Mouse (Mus musculus) forebrain, embryonic 11.5 days (tissue): ENCODE data around the gene 4933407L21Rik. TPM values are rescaled to one million over a fixed set of nuclear protein-coding genes. Genes with fewer than 3 reads are reported as not detected.

Source experiments
- ATAC-seq: fragments of 200-750 bp; cut with Nextera tagmentation; replicated peaks from 2 replicates; pipeline ENCODE4 v1.8.0; 2017; ENCODE audit warnings: moderate TSS enrichment; ENCODE audit not compliant: low FRiP score
- DNase-seq: peaks from one replicate; pipeline ENCODE4 v3.0.0-alpha.2; 2017; ENCODE audit warnings: low spot score
- H3K27ac ChIP-seq: fragments of 300-500 bp; sonication (generic); 2 replicates; pipeline ENCODE4 v1.5.1; 2014; ENCODE audit warnings: low read depth, low read length
- H3K27me3 ChIP-seq: fragments of 300-500 bp; sonication (generic); 2 replicates; pipeline ENCODE4 v1.6.1; 2014; ENCODE audit warnings: mild to moderate bottlenecking, low read length, mixed read lengths; ENCODE audit not compliant: control insufficient read depth, insufficient read depth
- H3K36me3 ChIP-seq: fragments of 300-500 bp; sonication (generic); 2 replicates; pipeline ENCODE4 v1.6.1; 2014; ENCODE audit warnings: mild to moderate bottlenecking, low read length, moderate library complexity, mixed read lengths; ENCODE audit not compliant: control insufficient read depth, insufficient read depth
- H3K4me1 ChIP-seq: fragments of 300-500 bp; sonication (generic); replicated peaks from 2 replicates; pipeline ENCODE4 v1.6.1; 2014; ENCODE audit warnings: low read length, mixed read lengths; ENCODE audit not compliant: control insufficient read depth, insufficient read depth
- H3K4me2 ChIP-seq: fragments of 300-500 bp; sonication (generic); 2 replicates; pipeline ENCODE4 v1.6.1; 2014; ENCODE audit warnings: low read depth, mild to moderate bottlenecking, low read length, moderate library complexity, mixed read lengths; ENCODE audit not compliant: severe bottlenecking
- H3K4me3 ChIP-seq: fragments of 300-500 bp; sonication (generic); 2 replicates; pipeline ENCODE4 v1.5.1; 2014; ENCODE audit warnings: low read depth, low read length
- H3K9ac ChIP-seq: fragments of 300-500 bp; sonication (generic); 2 replicates; pipeline ENCODE4 v1.6.1; 2014; ENCODE audit warnings: low read length
- H3K9me3 ChIP-seq: fragments of 300-500 bp; sonication (generic); 2 replicates; pipeline ENCODE4 v1.6.1; 2016; ENCODE audit warnings: low read length, mixed read lengths; ENCODE audit not compliant: control insufficient read depth
- WGBS: fragments of 180-500 bp; shearing (Covaris S2); extraction: QIAGEN DNeasy Blood & Tissue Kit; methylation state at CpG from one replicate; pipeline ENCODE4 v1.1.7; 2014; 5-methylcytosine and 5-hydroxymethylcytosine counted together
- polyA plus RNA-seq: library from polyadenylated mRNA; unstranded; fragments of >200 nt; fragmentation: Nextera tagmentation; extraction: Ambion mirVana; gene quantifications from 2 replicates; pipeline ENCODE4 v1.2.1, GENCODE M21; 2014

Gene 4933407L21Rik
- polyA plus RNA-seq, 1 experiment from 2014 or later = 1.1 TPM

DNA sequence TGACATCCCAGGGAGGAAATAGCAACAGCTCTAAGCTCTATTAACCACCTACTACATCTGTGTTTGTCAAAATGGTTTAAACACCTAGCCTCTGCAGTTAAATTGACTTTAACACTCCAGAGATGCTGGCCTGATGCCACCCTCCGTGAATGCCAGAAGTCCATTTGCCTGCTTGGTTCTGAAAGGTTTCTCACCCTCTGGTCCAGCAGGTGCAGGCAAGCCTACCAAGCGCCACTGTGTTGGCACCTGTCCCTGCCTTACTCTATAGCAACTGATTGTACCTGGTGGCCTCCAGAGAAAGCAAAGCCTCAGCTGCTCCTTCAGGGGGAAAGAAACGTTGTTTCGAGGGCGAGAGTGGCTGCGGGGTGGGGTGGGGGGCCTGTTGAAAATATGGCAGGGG, 8.0 kb downstream of the 4933407L21Rik start:
- H3K9me3 ChIP-seq = no peaks in the 10 kb centered on the region
- whole genome bisulfite sequencing = 84% methylated on average over 6 of the region's 6 CpGs
- DNase-seq (no peak), ATAC-seq (no peak)
- no peak overlapping the region for H3K9ac ChIP-seq
- H3K27me3 ChIP-seq = no peaks in the 10 kb centered on the region
- H3K4me3 ChIP-seq = no peak overlapping the region
- H3K36me3 ChIP-seq = no peaks in the 10 kb centered on the region
- peaks cover 17% of the 10 kb centered on the region for H3K4me1 ChIP-seq
- H3K4me2 ChIP-seq = no peak overlapping the region
- no peak overlapping the region for H3K27ac ChIP-seq

DNA sequence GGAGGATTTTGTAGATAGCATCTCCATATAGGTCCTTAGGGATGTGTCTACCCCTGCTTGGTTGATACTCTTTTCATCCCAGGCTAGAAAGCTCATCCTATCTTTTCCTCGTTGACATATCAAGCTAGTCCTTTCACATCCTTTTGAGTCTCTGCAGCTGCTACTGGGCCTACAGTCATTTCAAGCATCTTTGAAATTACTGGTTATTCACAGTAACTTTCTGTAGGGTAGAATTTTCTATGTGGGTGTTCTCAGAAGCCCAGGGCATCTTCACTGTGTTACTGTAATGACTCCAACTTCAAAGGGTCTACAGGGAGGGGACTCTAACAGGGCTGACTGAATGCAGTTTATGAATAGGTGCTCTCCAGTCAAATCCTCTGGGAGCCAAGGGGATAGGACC, 9.0 kb downstream of the 4933407L21Rik start:
- peaks cover 16% of the 10 kb centered on the region for H3K4me1 ChIP-seq
- no peak overlapping the region for H3K4me2 ChIP-seq
- no peak overlapping the region for H3K4me3 ChIP-seq
- 85% methylated on average over 1 of the region's 1 CpGs for WGBS
- no peaks in the 10 kb centered on the region for H3K36me3 ChIP-seq
- H3K9ac ChIP-seq = no peak overlapping the region
- DNase-seq = no peak
- no peak for ATAC-seq
- H3K27ac ChIP-seq = no peak overlapping the region
- no peaks in the 10 kb centered on the region for H3K9me3 ChIP-seq
- no peaks in the 10 kb centered on the region for H3K27me3 ChIP-seq

DNA sequence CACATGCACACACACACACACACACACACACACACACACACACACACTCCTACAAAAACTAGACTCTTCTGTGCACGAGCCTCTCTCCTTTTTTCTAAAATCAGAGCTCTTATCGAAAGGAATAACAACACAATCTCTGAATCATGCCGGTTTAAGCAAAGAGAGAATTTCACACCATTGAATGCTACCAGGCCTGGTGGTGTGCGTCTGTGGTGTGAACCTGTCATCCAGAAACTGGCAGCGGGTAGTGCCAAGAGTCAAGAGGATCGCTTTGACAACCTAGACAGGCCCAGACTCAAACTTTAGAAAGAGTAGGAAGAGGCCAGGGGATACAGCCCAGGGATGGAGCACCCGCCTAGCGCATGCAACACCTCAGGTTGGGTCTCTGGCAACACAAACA, 14.0 kb downstream of the 4933407L21Rik start:
- H3K4me3 ChIP-seq = no peak overlapping the region
- no peak overlapping the region for H3K9ac ChIP-seq
- no peak overlapping the region for H3K27ac ChIP-seq
- H3K4me1 ChIP-seq = 0 out of 2 replicates have a peak, but pooled peaks cover 2% of the 10 kb centered on the region
- 85% methylated on average over 8 of the region's 8 CpGs for WGBS
- H3K27me3 ChIP-seq = no peaks in the 10 kb centered on the region
- no peak overlapping the region for H3K4me2 ChIP-seq
- DNase-seq = no peak
- H3K9me3 ChIP-seq = no peaks in the 10 kb centered on the region
- ATAC-seq = no peak
- H3K36me3 ChIP-seq = no peaks in the 10 kb centered on the region

DNA sequence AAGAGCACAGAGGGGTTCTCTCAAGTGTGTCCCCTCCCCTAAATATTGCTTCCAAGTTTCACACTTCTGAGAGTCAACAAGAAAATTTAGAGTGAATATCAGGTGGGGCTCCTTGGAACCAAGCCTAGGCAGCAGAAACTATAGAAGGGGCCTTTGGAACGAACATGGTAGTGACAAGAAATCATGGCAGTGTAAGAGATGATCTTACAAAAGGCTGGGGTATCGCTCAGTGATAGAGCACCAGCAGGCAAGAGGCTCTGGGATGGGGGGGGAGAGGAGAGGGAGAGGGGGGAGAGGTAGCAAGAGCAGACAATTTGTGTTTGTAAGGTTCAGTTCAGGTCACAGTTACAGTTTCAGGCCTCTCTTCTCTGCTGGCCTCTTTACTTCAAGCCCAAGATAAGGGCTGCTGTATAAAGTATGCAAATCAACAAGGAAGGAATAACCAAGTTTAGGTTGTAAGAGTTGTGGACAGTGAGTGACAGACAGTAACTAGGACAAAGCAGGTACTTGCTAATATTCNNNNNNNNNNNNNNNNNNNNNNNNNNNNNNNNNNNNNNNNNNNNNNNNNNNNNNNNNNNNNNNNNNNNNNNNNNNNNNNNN, 20.9 kb downstream of the 4933407L21Rik start:
- no peak for DNase-seq
- no peak overlapping the region for H3K4me3 ChIP-seq
- ATAC-seq = no peak
- H3K9me3 ChIP-seq = no peaks in the 10 kb centered on the region
- H3K4me1 ChIP-seq = no peaks in the 10 kb centered on the region
- no peak overlapping the region for H3K9ac ChIP-seq
- H3K27me3 ChIP-seq = no peaks in the 10 kb centered on the region
- 83% methylated on average over 2 of the region's 2 CpGs for WGBS
- H3K27ac ChIP-seq = no peak overlapping the region
- H3K36me3 ChIP-seq = no peaks in the 10 kb centered on the region
- no peak overlapping the region for H3K4me2 ChIP-seq

DNA sequence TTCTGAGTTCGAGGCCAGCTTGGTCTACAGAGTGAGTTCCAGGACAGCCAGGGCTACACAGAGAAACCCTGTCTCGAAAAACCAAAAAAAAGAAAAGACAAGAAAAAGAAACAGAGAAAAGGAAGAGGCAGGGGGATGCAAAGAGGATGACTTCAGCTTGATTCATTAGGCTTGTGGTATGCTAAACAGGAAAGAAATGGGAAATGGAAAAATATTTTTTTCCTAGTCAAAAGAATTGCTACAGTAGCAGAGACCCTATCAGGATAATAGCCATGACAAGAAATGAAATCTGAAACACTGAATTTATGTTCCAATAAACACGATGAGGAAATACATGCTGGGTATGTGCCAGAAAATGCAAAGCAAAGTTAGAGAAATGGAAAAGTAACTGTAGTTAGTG, 26.9 kb downstream of the 4933407L21Rik start:
- H3K9ac ChIP-seq = no peak overlapping the region
- no peaks in the 10 kb centered on the region for H3K27me3 ChIP-seq
- H3K4me3 ChIP-seq = no peak overlapping the region
- no peaks in the 10 kb centered on the region for H3K9me3 ChIP-seq
- ATAC-seq = no peak
- H3K36me3 ChIP-seq = no peaks in the 10 kb centered on the region
- H3K4me1 ChIP-seq = no peaks in the 10 kb centered on the region
- 81% methylated on average over 3 of the region's 3 CpGs for WGBS
- H3K4me2 ChIP-seq = no peak overlapping the region
- DNase-seq = no peak
- no peak overlapping the region for H3K27ac ChIP-seq

DNA sequence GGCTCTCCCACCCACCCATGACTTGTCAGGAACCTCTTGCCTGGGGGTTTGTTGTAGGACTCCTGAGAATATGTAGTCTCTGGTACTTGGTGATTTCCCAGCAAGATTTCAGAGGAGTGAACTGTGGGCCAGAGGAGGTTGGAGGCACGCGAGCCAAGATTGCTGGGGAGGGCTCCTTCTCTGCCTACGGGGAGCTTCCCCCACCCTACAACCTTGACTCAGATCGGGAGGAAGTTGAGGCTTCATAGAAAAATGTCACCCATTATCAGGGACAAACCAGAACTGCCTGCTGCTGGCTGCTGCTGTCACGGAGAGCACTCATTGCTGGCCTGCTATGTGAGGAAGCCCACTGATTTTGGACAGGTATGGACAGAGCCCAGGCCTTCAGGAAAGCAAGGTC, 29.0 kb downstream of the 4933407L21Rik start:
- H3K27ac ChIP-seq = no peak overlapping the region
- H3K4me1 ChIP-seq = no peaks in the 10 kb centered on the region
- no peaks in the 10 kb centered on the region for H3K27me3 ChIP-seq
- no peak overlapping the region for H3K4me3 ChIP-seq
- H3K4me2 ChIP-seq = no peak overlapping the region
- H3K9ac ChIP-seq = no peak overlapping the region
- no peaks in the 10 kb centered on the region for H3K9me3 ChIP-seq
- no peak for ATAC-seq
- DNase-seq = peak; percentile 17
- 86% methylated on average over 5 of the region's 5 CpGs for WGBS
- no peaks in the 10 kb centered on the region for H3K36me3 ChIP-seq

DNA sequence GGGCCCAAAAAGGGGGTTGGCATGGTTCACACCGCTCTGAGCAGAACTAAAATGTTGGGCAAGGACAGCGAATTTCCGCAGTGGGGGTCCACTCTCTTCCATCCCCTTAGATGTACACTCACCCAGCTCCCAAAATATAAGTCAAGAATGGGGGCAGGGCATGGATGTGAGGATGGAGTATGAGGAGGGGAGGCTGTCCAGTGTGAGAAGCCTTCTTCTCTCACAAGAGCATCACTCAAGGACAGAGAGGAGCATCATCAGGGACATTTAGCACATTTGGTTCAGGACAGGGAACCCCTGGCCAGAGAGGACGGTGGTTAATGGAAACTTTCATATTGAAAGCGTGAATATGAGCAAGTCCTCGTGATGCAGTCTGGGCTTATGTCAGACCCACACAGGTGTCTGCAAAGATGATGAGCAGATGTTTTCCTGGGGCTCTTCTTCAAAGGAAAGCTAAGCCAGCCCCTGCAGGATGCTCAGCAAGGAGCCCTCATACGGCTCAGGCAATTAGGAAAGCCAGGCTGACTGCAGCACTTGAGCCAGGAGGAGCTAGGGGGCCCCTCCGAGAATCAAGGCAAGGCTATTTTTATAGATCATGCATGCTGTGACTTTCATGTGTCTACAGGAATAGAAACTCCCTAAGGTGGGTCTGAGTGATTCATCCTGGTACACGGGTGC, 29.8 kb downstream of the 4933407L21Rik start:
- H3K36me3 ChIP-seq = no peaks in the 10 kb centered on the region
- no peak overlapping the region for H3K4me3 ChIP-seq
- H3K27me3 ChIP-seq = no peaks in the 10 kb centered on the region
- H3K4me1 ChIP-seq = no peaks in the 10 kb centered on the region
- H3K9me3 ChIP-seq = no peaks in the 10 kb centered on the region
- DNase-seq = peak; percentile 16
- H3K27ac ChIP-seq = no peak overlapping the region
- ATAC-seq = no peak
- H3K4me2 ChIP-seq = no peak overlapping the region
- no peak overlapping the region for H3K9ac ChIP-seq
- WGBS = 54% methylated on average over 9 of the region's 9 CpGs

DNA sequence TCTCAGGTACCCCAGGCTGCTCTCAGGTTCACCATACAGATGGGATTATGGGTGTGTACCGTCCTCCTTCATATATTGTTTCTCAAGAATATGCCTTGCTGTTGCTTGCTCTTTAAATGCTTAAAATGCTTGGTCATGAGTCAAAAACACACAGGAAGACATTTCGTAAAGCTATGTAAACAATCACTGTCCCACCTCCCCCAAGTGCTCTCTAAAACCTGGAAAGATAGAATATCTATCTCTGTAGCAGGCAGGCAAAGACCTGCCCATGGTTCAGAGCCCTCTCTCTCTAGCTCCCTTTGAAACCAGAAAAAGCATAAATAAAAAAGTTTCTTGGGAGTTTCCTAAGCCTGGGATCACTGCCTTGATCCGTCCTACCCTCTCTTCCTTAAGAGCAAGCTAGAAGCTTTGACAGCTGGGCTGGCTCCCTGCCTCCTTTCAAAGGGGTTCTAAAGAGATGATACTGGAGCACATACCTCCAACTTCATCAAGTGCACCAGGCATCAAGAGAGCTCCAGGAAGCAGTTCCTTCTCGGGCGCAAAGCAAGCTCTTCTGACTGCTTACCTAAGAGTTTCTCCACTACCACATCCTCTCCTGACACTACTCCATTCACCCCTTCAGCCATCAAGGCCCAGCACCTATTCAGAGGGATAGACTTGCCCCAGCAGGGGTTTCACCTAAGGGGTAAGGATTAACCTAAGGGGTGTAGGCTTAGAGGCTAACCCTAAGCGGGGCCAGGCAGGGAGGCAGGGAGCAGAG, 31.0 kb downstream of the 4933407L21Rik start:
- no peaks in the 10 kb centered on the region for H3K27me3 ChIP-seq
- DNase-seq = no peak
- WGBS = 65% methylated on average over 6 of the region's 6 CpGs
- H3K4me1 ChIP-seq = no peaks in the 10 kb centered on the region
- H3K36me3 ChIP-seq = no peaks in the 10 kb centered on the region
- no peak overlapping the region for H3K9ac ChIP-seq
- H3K4me2 ChIP-seq = no peak overlapping the region
- no peak overlapping the region for H3K4me3 ChIP-seq
- H3K9me3 ChIP-seq = no peaks in the 10 kb centered on the region
- H3K27ac ChIP-seq = no peak overlapping the region
- ATAC-seq = no peak
